Mouse (Mus musculus) cortical plate, adult 2 months (tissue): ENCODE data around the gene Krt2.

Source experiments
- CTCF ChIP-seq: fragments of 200-500 bp; IDR thresholded peaks from 2 replicates; pipeline ENCODE4 v1.5.1; 2011; ENCODE audit warnings: mild to moderate bottlenecking, control low read depth, low read length; ENCODE audit not compliant: insufficient read depth; ENCODE audit errors: extremely low read depth
- POLR2A ChIP-seq: fragments of 200-500 bp; IDR thresholded peaks from 2 replicates; pipeline ENCODE4 v1.6.1; 2011; ENCODE audit warnings: mild to moderate bottlenecking, low read length, control low read depth; ENCODE audit not compliant: insufficient read depth; ENCODE audit errors: extremely low read depth

GRCm38 (mm10) chr15:101802296-101802835, 15.6 kb downstream of the Krt2 start, which contains the start of gene Krt73:
- no peak for TF ChIP-seq CTCF
- no peak for TF ChIP-seq POLR2A
